Mouse (Mus musculus) regulatory T cell (primary cell): ENCODE data around the gene Tmem256.

Experiments used
- in situ Hi-C: fragments of 300-600 bp; cut with MboI, MseI; formaldehyde crosslinking; loops from one replicate; pipeline ENCODE4 v1.15.1; 2025; ENCODE audit warnings: high pct_unique_total_duplicates

The Tmem256 gene

GRCm38 (mm10) chr11:69807641-69808040, 30.7 kb upstream of the Tmem256 start:
- in situ Hi-C loops = no loop called here

GRCm38 (mm10) chr11:69810280-69810679, 28.0 kb upstream of the Tmem256 start:
- in situ Hi-C loops = no loop called here

GRCm38 (mm10) chr11:69815155-69815554, 23.2 kb upstream of the Tmem256 start, which contains the start of gene Gm39566:
Gene Gm39566 (minus strand): TSS chr11:69815298.
- in situ Hi-C loops = no loop called here

GRCm38 (mm10) chr11:69816520-69816919, 21.8 kb upstream of the Tmem256 start:
- in situ Hi-C loops = no loop called here

- in situ Hi-C loops = no loop called here
Measured at GRCm38 (mm10) chr11:69818365-69818764, 19.9 kb upstream of the Tmem256 start, which contains the start of gene Spem2. Gene Spem2 (minus strand): TSS chr11:69818465.

- in situ Hi-C loops = no loop called here
Measured at GRCm38 (mm10) chr11:69818871-69819270, 19.4 kb upstream of the Tmem256 start.

- in situ Hi-C loops = no loop called here
Measured at GRCm38 (mm10) chr11:69822080-69822479, 16.2 kb upstream of the Tmem256 start, which contains the start of gene Spem1. Gene Spem1 (minus strand): TSS chr11:69822180.

GRCm38 (mm10) chr11:69823456-69823855, 14.9 kb upstream of the Tmem256 start:
- in situ Hi-C loops = no loop called here

- in situ Hi-C loops = no loop called here
Measured at GRCm38 (mm10) chr11:69828832-69829231, 9.5 kb upstream of the Tmem256 start.

- in situ Hi-C loops = no loop called here
Measured at GRCm38 (mm10) chr11:69833554-69833953, 4.8 kb upstream of the Tmem256 start.

- in situ Hi-C loops = no loop called here
Measured at GRCm38 (mm10) chr11:69834001-69834549, 4.2 kb upstream of the Tmem256 start.

GRCm38 (mm10) chr11:69835326-69835965, 2.9 kb upstream of the Tmem256 start:
- in situ Hi-C loops = no loop called here

GRCm38 (mm10) chr11:69835966-69836335, 2.4 kb upstream of the Tmem256 start:
- in situ Hi-C loops = no loop called here

GRCm38 (mm10) chr11:69836703-69837576, 1.4 kb upstream of the Tmem256 start:
- in situ Hi-C loops = no loop called here

- in situ Hi-C loops = no loop called here
Measured at GRCm38 (mm10) chr11:69837604-69837951, 736 bp upstream of the Tmem256 start, which contains the start of gene Nlgn2. Gene Nlgn2 (minus strand): TSS chr11:69837784.

- in situ Hi-C loops = no loop called here
Measured at GRCm38 (mm10) chr11:69838714-69839104, 395 bp downstream of the Tmem256 start.

GRCm38 (mm10) chr11:69846198-69846680, 7.9 kb downstream of the Tmem256 start, which contains the start of gene Plscr3:
Gene Plscr3 (plus strand): TSS chr11:69846376.
- in situ Hi-C loops = no loop called here

- in situ Hi-C loops = no loop called here
Measured at GRCm38 (mm10) chr11:69846738-69847688, 8.7 kb downstream of the Tmem256 start.

- in situ Hi-C loops = no loop called here
Measured at GRCm38 (mm10) chr11:69848021-69848420, 9.7 kb downstream of the Tmem256 start.

GRCm38 (mm10) chr11:69849128-69849527, 10.8 kb downstream of the Tmem256 start:
- in situ Hi-C loops = no loop called here

GRCm38 (mm10) chr11:69849884-69850283, 11.6 kb downstream of the Tmem256 start:
- in situ Hi-C loops = no loop called here
